Mouse (Mus musculus): ENCODE results near the gene Nfib.

Nfib gene

GRCm38 (mm10) chr4:82468944-82469343 lies 236.6 kb downstream of the Nfib start:
- in situ Hi-C loops (cut with MboI, MseI) = no loop called here

- in situ Hi-C loops (cut with MboI, MseI) = no loop called here
These were observed 238.8 kb downstream of the Nfib start for GRCm38 (mm10) chr4:82466717-82467116.

GRCm38 (mm10) chr4:82466144-82466543 lies 239.4 kb downstream of the Nfib start:
- in situ Hi-C loops (cut with MboI, MseI) = no loop called here

- in situ Hi-C loops (cut with MboI, MseI) = no loop called here
These were observed 241.4 kb downstream of the Nfib start for GRCm38 (mm10) chr4:82464051-82464632.

- in situ Hi-C loops (cut with MboI, MseI) = no loop called here
These were observed 242.3 kb downstream of the Nfib start for GRCm38 (mm10) chr4:82463189-82463715.

- in situ Hi-C loops (cut with MboI, MseI) = no loop called here
These were observed 243.9 kb downstream of the Nfib start for GRCm38 (mm10) chr4:82461676-82462075.

GRCm38 (mm10) chr4:82458895-82459294 lies 246.7 kb downstream of the Nfib start:
- in situ Hi-C loops (cut with MboI, MseI) = loop anchor here (10.0 kb wide), 1 partner anchor 1794 kb away; no protein-coding TSS in a partner anchor

GRCm38 (mm10) chr4:82456908-82457307 lies 248.6 kb downstream of the Nfib start:
- in situ Hi-C loops (cut with MboI, MseI) = loop anchor here (10.0 kb wide), 1 partner anchor 1792 kb away; no protein-coding TSS in a partner anchor

GRCm38 (mm10) chr4:82456323-82456713 lies 249.2 kb downstream of the Nfib start:
- in situ Hi-C loops (cut with MboI, MseI) = loop anchor here (10.0 kb wide), 1 partner anchor 1792 kb away; no protein-coding TSS in a partner anchor

GRCm38 (mm10) chr4:82455617-82456322 lies 249.8 kb downstream of the Nfib start:
- in situ Hi-C loops (cut with MboI, MseI) = loop anchor here (10.0 kb wide), 1 partner anchor 1791 kb away; no protein-coding TSS in a partner anchor

GRCm38 (mm10) chr4:82454989-82455388 lies 250.6 kb downstream of the Nfib start:
- in situ Hi-C loops (cut with MboI, MseI) = loop anchor here (10.0 kb wide), 1 partner anchor 1790 kb away; no protein-coding TSS in a partner anchor

GRCm38 (mm10) chr4:82453341-82453740 lies 252.2 kb downstream of the Nfib start:
- in situ Hi-C loops (cut with MboI, MseI) = loop anchor here (10.0 kb wide), 1 partner anchor 1789 kb away; no protein-coding TSS in a partner anchor

GRCm38 (mm10) chr4:82452905-82453304 lies 252.6 kb downstream of the Nfib start:
- in situ Hi-C loops (cut with MboI, MseI) = loop anchor here (10.0 kb wide), 1 partner anchor 1788 kb away; no protein-coding TSS in a partner anchor

GRCm38 (mm10) chr4:82447061-82447671 lies 258.4 kb downstream of the Nfib start:
- in situ Hi-C loops (cut with MboI, MseI) = no loop called here

- in situ Hi-C loops (cut with MboI, MseI) = no loop called here
These were observed 261.5 kb downstream of the Nfib start for GRCm38 (mm10) chr4:82444078-82444477.

- in situ Hi-C loops (cut with MboI, MseI) = no loop called here
These were observed 262.1 kb downstream of the Nfib start for GRCm38 (mm10) chr4:82443441-82443840.

- in situ Hi-C loops (cut with MboI, MseI) = no loop called here
These were observed 262.5 kb downstream of the Nfib start for GRCm38 (mm10) chr4:82443003-82443402.

GRCm38 (mm10) chr4:82440606-82441005 lies 264.9 kb downstream of the Nfib start:
- in situ Hi-C loops (cut with MboI, MseI) = no loop called here

GRCm38 (mm10) chr4:82439813-82440212 lies 265.7 kb downstream of the Nfib start:
- in situ Hi-C loops (cut with MboI, MseI) = no loop called here

GRCm38 (mm10) chr4:82438631-82439030 lies 266.9 kb downstream of the Nfib start:
- in situ Hi-C loops (cut with MboI, MseI) = no loop called here

- in situ Hi-C loops (cut with MboI, MseI) = no loop called here
These were observed 267.8 kb downstream of the Nfib start for GRCm38 (mm10) chr4:82437533-82438318.
